Mouse (Mus musculus): ENCODE data around the gene Arhgef6. TPM values are rescaled to one million over a fixed set of nuclear protein-coding genes. Genes with fewer than 3 reads are reported as not detected.

Gene Arhgef6
- polyA plus RNA-seq, 1 experiment from 2014 or later = 4.1 TPM

DNA sequence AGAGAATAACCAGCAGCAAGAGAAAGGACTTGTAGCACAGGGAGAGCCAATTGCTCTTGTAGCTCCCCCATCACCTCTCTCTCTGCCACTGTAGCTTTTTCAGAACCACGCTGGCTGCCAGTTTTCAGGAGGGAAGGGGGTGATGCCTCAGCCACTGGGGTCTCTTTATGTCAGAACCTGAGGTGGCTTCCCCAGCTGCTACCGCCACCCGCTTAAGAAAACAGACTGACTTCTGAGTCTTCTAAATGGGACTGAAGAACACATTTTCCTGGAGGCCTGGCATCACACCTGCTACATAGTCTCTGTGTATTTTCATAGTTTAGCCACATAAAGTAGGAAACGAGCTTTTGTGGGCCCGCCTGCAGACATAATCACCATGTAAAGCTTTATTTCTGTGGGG, 26.5 kb downstream of the Arhgef6 start:
- Histone ChIP-seq H3K4me3 (ENCODE audit: low read depth, low read length) (no peak overlapping the region), H3K36me3 (ENCODE audit: control insufficient read depth, insufficient read depth, low read length) (no peaks in the 10 kb centered on the region), H3K4me2 (replicated peaks; ENCODE audit: low read depth) (no peak overlapping the region), H3K9me3 (ENCODE audit: control insufficient read depth, low read length) (no peaks in the 10 kb centered on the region), H3K27me3 (ENCODE audit: control insufficient read depth, insufficient read depth, low read length) (no peaks in the 10 kb centered on the region), H3K4me1 (replicated peaks; ENCODE audit: control insufficient read depth, insufficient read depth) (no peaks in the 10 kb centered on the region), H3K9ac (ENCODE audit: low read length) (no peak overlapping the region), H3K27ac (replicated peaks) (no peak overlapping the region)
- TF ChIP-seq EP300 (optimal IDR thresholded peaks at IDR 0.05) = no peak
- no peak for TF ChIP-seq CTCF (IDR thresholded peaks at IDR 0.05; ENCODE audit: low read depth)
- ATAC-seq (ENCODE audit: low FRiP score, low TSS enrichment) (no peak), DNase-seq (ENCODE audit: low spot score) (no peak)
- WGBS = 73% methylated on average over 5 of the region's 5 CpGs

DNA sequence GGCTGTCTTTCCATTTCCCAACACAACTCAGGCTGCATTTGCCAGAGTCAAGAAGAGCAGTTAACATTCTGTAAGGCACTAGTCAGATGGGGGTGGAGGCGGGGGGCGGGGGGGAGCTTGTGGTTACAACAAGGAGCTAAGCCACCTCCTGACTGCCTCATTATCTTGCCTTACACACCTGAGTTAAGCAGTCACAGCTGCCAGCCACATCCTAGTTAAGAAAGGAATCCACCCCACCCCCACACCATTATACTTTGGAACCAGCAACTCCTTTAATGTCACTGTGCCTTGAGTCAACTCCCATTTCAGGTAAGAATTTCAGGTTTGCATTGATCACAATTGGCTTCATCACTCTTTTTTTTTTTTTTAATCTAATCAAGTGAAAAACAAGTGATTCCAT, 28.5 kb downstream of the Arhgef6 start:
- Histone ChIP-seq H3K9me3 (ENCODE audit: control insufficient read depth, low read length) (no peaks in the 10 kb centered on the region), H3K9ac (ENCODE audit: low read length) (no peak overlapping the region), H3K4me1 (replicated peaks; ENCODE audit: control insufficient read depth, insufficient read depth) (no peaks in the 10 kb centered on the region), H3K4me2 (replicated peaks; ENCODE audit: low read depth) (no peak overlapping the region), H3K4me3 (ENCODE audit: low read depth, low read length) (no peak overlapping the region), H3K27me3 (ENCODE audit: control insufficient read depth, insufficient read depth, low read length) (no peaks in the 10 kb centered on the region), H3K27ac (replicated peaks) (no peak overlapping the region), H3K36me3 (ENCODE audit: control insufficient read depth, insufficient read depth, low read length) (no peaks in the 10 kb centered on the region)
- TF ChIP-seq EP300 (optimal IDR thresholded peaks at IDR 0.05) (no peak), CTCF (IDR thresholded peaks at IDR 0.05; ENCODE audit: low read depth) (no peak)
- ATAC-seq (ENCODE audit: low FRiP score, low TSS enrichment) = no peak
- WGBS = 51% methylated on average over 2 of the region's 2 CpGs
- no peak for DNase-seq (ENCODE audit: low spot score)

DNA sequence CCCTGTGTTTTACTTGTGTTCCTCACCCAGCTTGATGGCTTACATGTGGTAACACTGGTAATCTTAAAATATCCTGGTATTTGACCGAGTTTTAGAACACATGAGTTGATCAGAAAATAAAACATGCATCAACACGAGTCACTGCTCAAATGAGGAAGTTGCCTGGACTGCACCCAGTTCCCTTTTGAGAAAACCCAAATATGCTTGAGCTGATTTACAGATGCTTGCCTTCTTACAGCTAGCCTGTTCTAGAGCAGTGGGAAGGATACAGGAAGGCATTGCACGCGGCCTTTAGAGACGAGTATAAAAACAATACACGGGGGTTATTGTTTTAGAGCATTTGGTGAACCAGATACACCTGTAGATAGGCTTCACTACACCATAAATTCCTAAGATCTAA, 31.8 kb downstream of the Arhgef6 start:
- no peak for ATAC-seq (ENCODE audit: low FRiP score, low TSS enrichment)
- 72% methylated on average over 6 of the region's 6 CpGs for WGBS

GRCm38 (mm10) chrX:57304784-57305287, 33.7 kb downstream of the Arhgef6 start:
- no peak overlapping the region for H3K27ac ChIP-seq (replicated peaks)
- no peaks in the 10 kb centered on the region for H3K4me1 ChIP-seq (replicated peaks; ENCODE audit: control insufficient read depth, insufficient read depth)
- no peak overlapping the region for H3K4me3 ChIP-seq (ENCODE audit: low read depth, low read length)
- no peak overlapping the region for H3K4me2 ChIP-seq (replicated peaks; ENCODE audit: low read depth)
- TF ChIP-seq EP300 (optimal IDR thresholded peaks at IDR 0.05) = no peak
- TF ChIP-seq CTCF (IDR thresholded peaks at IDR 0.05; ENCODE audit: low read depth) = no peak
- ATAC-seq (ENCODE audit: low FRiP score, low TSS enrichment) (no peak), DNase-seq (ENCODE audit: low spot score) (no peak)
- no peaks in the 10 kb centered on the region for H3K36me3 ChIP-seq (ENCODE audit: control insufficient read depth, insufficient read depth, low read length)
- H3K9ac ChIP-seq (ENCODE audit: low read length) = no peak overlapping the region
- H3K27me3 ChIP-seq (ENCODE audit: control insufficient read depth, insufficient read depth, low read length) = no peaks in the 10 kb centered on the region
- no peaks in the 10 kb centered on the region for H3K9me3 ChIP-seq (ENCODE audit: control insufficient read depth, low read length)
- 75% methylated on average over 3 of the region's 3 CpGs for WGBS

More for the DNA sequence above, 31.8 kb downstream of the Arhgef6 start:
- Histone ChIP-seq H3K4me3 (ENCODE audit: low read depth, low read length) (no peak overlapping the region), H3K27me3 (ENCODE audit: control insufficient read depth, insufficient read depth, low read length) (no peaks in the 10 kb centered on the region), H3K4me1 (replicated peaks; ENCODE audit: control insufficient read depth, insufficient read depth) (no peaks in the 10 kb centered on the region), H3K4me2 (replicated peaks; ENCODE audit: low read depth) (no peak overlapping the region), H3K9ac (ENCODE audit: low read length) (no peak overlapping the region), H3K27ac (replicated peaks) (no peak overlapping the region), H3K9me3 (ENCODE audit: control insufficient read depth, low read length) (no peaks in the 10 kb centered on the region), H3K36me3 (ENCODE audit: control insufficient read depth, insufficient read depth, low read length) (no peaks in the 10 kb centered on the region)
- DNase-seq (ENCODE audit: low spot score) = no peak
- TF ChIP-seq CTCF (IDR thresholded peaks at IDR 0.05; ENCODE audit: low read depth) = no peak
- no peak for TF ChIP-seq EP300 (optimal IDR thresholded peaks at IDR 0.05)

DNA sequence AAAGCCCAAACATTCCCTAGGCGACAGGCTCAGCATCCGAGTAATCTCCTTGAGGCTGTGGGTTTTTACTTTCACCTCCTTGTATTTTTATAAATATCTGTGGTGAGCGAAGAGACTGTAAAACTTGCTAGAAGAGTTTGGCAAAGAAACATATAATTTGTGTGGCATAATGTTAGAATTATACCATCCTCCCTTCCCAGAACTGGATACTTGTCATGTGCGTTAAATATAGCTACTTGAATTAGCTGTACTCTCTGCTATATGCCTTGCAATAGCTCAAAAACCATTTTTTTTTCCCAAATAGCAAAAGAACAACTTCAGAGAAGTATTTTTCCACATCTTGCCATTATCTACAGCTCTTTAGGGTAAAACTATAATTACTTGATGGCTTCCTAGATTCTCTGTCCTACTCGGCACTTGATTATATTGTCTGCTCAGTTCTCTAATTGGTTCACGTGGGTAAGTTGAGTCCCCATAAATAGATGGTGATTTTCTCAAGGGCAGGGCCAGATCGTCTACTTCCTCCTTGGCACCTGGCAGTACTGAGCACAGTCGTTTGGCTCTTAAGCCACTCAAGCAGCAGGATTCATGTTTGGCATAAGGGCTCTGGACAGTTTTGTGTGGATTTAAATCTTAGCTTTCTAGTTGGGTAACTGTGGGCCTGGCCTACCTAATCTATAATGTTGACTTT, 35.2 kb downstream of the Arhgef6 start:
- H3K27me3 ChIP-seq (ENCODE audit: control insufficient read depth, insufficient read depth, low read length) = no peaks in the 10 kb centered on the region
- TF ChIP-seq CTCF (IDR thresholded peaks at IDR 0.05; ENCODE audit: low read depth) (no peak), EP300 (optimal IDR thresholded peaks at IDR 0.05) (no peak)
- no peaks in the 10 kb centered on the region for H3K36me3 ChIP-seq (ENCODE audit: control insufficient read depth, insufficient read depth, low read length)
- H3K9ac ChIP-seq (ENCODE audit: low read length) = no peak overlapping the region
- no peak overlapping the region for H3K4me3 ChIP-seq (ENCODE audit: low read depth, low read length)
- DNase-seq (ENCODE audit: low spot score) (no peak), ATAC-seq (ENCODE audit: low FRiP score, low TSS enrichment) (no peak)
- H3K9me3 ChIP-seq (ENCODE audit: control insufficient read depth, low read length) = no peaks in the 10 kb centered on the region
- WGBS = 62% methylated on average over 8 of the region's 8 CpGs
- H3K27ac ChIP-seq (replicated peaks) = no peak overlapping the region
- H3K4me1 ChIP-seq (replicated peaks; ENCODE audit: control insufficient read depth, insufficient read depth) = no peaks in the 10 kb centered on the region
- H3K4me2 ChIP-seq (replicated peaks; ENCODE audit: low read depth) = no peak overlapping the region

DNA sequence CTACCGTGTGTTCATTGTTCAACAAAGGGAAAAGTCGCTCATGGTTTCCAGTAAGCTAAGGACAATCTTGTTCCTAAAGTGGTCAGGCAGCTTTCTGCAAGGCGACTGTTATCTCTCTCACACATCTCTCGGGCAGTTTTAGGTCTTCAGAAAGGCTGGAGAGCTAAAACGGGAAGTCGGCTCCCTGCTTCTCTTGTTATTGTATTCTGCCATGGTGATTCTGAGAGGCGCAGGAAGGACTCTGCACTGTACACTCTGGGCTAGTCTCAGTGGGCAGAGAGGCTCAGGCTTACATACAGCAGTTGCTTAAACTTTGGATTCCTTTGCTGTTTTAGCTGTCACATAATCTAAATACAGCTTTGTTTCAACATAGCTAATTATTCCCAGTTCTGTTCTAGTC, 39.6 kb downstream of the Arhgef6 start:
- no peak overlapping the region for H3K4me3 ChIP-seq (ENCODE audit: low read depth, low read length)
- no peak overlapping the region for H3K27ac ChIP-seq (replicated peaks)
- H3K4me1 ChIP-seq (replicated peaks; ENCODE audit: control insufficient read depth, insufficient read depth) = no peaks in the 10 kb centered on the region
- DNase-seq (ENCODE audit: low spot score) = no peak
- H3K27me3 ChIP-seq (ENCODE audit: control insufficient read depth, insufficient read depth, low read length) = no peaks in the 10 kb centered on the region
- ATAC-seq (ENCODE audit: low FRiP score, low TSS enrichment) = no peak
- no peak overlapping the region for H3K4me2 ChIP-seq (replicated peaks; ENCODE audit: low read depth)
- no peak for TF ChIP-seq CTCF (IDR thresholded peaks at IDR 0.05; ENCODE audit: low read depth)
- TF ChIP-seq EP300 (optimal IDR thresholded peaks at IDR 0.05) = no peak
- no peak overlapping the region for H3K9ac ChIP-seq (ENCODE audit: low read length)
- H3K36me3 ChIP-seq (ENCODE audit: control insufficient read depth, insufficient read depth, low read length) = no peaks in the 10 kb centered on the region
- WGBS = 38% methylated on average over 7 of the region's 7 CpGs
- no peaks in the 10 kb centered on the region for H3K9me3 ChIP-seq (ENCODE audit: control insufficient read depth, low read length)
